Mouse (Mus musculus) forebrain, embryonic 15.5 days (tissue): ENCODE results near the gene Fam50a. TPM values are rescaled to one million over a fixed set of nuclear protein-coding genes. Genes with fewer than 3 reads are reported as not detected.

Experiments used
- ATAC-seq: fragments of 200-750 bp; cut with Nextera tagmentation; replicated peaks from 2 replicates; pipeline ENCODE4 v1.8.0; 2017; ENCODE audit warnings: mild to moderate bottlenecking, moderate TSS enrichment, moderate library complexity
- H3K27ac ChIP-seq: fragments of 300-500 bp; sonication (generic); replicated peaks from 2 replicates; pipeline ENCODE4 v1.5.1; 2015; ENCODE audit warnings: mild to moderate bottlenecking, inconsistent platforms
- H3K27me3 ChIP-seq: fragments of 300-500 bp; sonication (generic); 2 replicates; pipeline ENCODE4 v1.6.1; 2015; ENCODE audit warnings: inconsistent platforms
- H3K36me3 ChIP-seq: fragments of 300-500 bp; sonication (generic); 2 replicates; pipeline ENCODE4 v1.6.1; 2015; ENCODE audit warnings: mild to moderate bottlenecking, inconsistent platforms
- H3K4me1 ChIP-seq: fragments of 300-500 bp; sonication (generic); 2 replicates; pipeline ENCODE4 v1.6.1; 2015; ENCODE audit warnings: inconsistent platforms
- H3K4me2 ChIP-seq: fragments of 300-500 bp; sonication (generic); replicated peaks from 2 replicates; pipeline ENCODE4 v1.6.1; 2015; ENCODE audit warnings: mild to moderate bottlenecking, inconsistent platforms
- H3K4me3 ChIP-seq: fragments of 300-500 bp; sonication (generic); 2 replicates; pipeline ENCODE4 v1.5.1; 2015; ENCODE audit warnings: mild to moderate bottlenecking, inconsistent platforms
- H3K9ac ChIP-seq: fragments of 300-500 bp; sonication (generic); replicated peaks from 2 replicates; pipeline ENCODE4 v1.6.1; 2015; ENCODE audit warnings: mild to moderate bottlenecking, inconsistent platforms
- H3K9me3 ChIP-seq: fragments of 300-500 bp; sonication (generic); 2 replicates; pipeline ENCODE4 v1.6.1; 2016; ENCODE audit warnings: inconsistent platforms
- WGBS: fragments of 180-500 bp; shearing (Covaris S2); methylation state at CpG from one replicate; pipeline ENCODE4 v1.1.7; 2015; ENCODE audit warnings: mixed read lengths; 5-methylcytosine and 5-hydroxymethylcytosine counted together
- polyA plus RNA-seq: library from polyadenylated mRNA; unstranded; fragments of >200 nt; fragmentation: Nextera tagmentation; extraction: Ambion mirVana; gene quantifications from 2 replicates; pipeline ENCODE4 v1.2.1, GENCODE M21; 2015

Fam50a gene
- polyA plus RNA-seq, 1 experiment from 2014 or later = 65.1 TPM

DNA sequence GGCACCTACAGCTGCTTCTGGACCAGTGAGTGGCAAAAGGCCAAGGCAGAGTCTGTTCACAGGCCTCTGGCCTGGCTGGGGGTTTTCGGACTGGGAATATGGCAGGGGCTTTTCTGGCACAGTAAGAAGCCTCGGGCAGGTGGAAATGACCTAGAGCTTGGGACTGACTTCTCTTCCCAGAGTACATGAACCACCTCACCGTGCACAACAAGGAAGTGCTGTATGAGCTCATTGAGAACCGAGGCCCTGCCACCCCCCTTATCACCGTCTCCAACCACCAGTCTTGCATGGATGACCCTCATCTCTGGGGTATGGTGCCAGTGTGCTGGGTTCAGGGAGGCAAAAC lies 29.8 kb upstream of the Fam50a start:
- Histone ChIP-seq H3K9me3 (no peaks in the 10 kb centered on the region), H3K27ac (peak overlapping the region; percentile 86), H3K4me1 (peaks cover 19% of the 10 kb centered on the region), H3K27me3 (no peaks in the 10 kb centered on the region), H3K9ac (peak overlapping the region; percentile 71), H3K4me2 (peak overlapping the region; percentile 67), H3K36me3 (no peaks in the 10 kb centered on the region), H3K4me3 (peak overlapping the region; percentile 51)
- ATAC-seq = peak; percentile 23
- 38% methylated on average over 5 of the region's 5 CpGs for WGBS

DNA sequence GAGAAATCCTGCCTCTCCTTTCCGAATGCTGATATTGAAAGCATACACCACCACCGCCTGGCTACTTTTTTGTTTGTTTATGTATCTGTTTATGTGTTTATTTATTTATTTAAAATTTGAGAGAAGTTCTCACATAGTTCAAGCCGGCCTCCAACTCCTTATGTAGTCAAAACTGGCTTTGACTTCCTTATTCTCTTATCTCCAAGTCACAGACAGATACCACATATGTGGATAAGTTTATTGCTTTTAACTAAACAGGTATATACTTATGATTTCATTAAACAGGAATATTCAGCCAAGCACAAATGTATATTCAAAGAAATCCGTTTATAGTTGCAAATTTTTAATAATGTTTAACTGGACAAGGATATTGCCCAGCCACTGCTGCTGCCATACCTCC lies 19.4 kb upstream of the Fam50a start:
- no peak overlapping the region for H3K4me3 ChIP-seq
- H3K27ac ChIP-seq = no peak overlapping the region
- no peaks in the 10 kb centered on the region for H3K36me3 ChIP-seq
- H3K4me2 ChIP-seq = no peak overlapping the region
- no peak for ATAC-seq
- 78% methylated on average over 4 of the region's 4 CpGs for WGBS
- H3K27me3 ChIP-seq = no peaks in the 10 kb centered on the region
- H3K9ac ChIP-seq = no peak overlapping the region
- peaks cover 13% of the 10 kb centered on the region for H3K4me1 ChIP-seq
- H3K9me3 ChIP-seq = no peaks in the 10 kb centered on the region

DNA sequence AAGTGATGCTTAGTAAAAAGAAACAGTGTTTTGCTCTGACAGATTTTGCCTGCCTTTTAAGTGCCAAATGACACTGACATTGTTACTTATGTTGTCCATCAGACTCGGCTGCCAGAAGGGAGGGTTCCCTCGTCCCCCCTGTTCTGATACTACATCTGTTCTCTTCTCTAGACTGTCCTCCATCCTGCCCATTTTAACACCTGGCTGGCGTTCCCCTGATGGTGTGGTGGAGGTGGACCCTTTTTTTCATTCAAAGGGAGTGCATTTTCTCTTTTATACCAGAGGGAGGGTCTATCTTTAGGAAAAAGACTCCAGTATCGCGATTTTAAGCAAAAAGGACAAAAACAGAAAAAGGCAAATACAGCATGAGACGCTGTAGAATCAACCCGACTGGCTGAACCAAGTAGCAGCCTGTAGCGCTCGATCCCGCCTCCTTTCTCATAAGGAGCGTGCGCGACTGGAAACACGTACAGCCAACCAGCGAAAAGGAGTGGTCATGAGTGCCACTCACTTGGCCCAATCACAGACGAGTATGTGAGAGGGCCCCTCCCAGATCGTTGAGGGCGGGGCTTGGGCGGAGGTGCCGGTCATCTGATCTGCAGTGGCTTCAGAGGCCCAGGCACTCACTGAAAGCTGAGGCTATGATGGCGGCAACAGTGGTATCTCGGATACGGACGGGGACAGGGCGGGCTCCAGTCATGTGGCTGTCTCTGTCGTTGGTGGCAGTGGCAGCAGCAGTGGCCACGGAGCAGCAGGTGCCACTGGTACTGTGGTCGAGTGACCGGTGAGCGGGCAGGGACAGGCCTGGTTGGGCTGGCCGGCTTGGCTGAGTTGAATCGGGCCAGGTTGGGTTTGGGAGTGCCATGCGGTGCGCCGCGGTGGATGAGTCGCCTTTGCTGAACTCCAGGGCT lies 16.0 kb upstream of the Fam50a start, which contains the start of gene Atp6ap1:
Gene Atp6ap1, plus strand, starts transcription at position 560 of the 911 bp plus-strand sequence.
- Histone ChIP-seq H3K9me3 (no peaks in the 10 kb centered on the region), H3K4me1 (peaks cover 21% of the 10 kb centered on the region), H3K27me3 (no peaks in the 10 kb centered on the region), H3K36me3 (peaks cover 16% of the 10 kb centered on the region; the same call in 1 of the 2 replicates), H3K4me2 (peak within 1 kb of the TSS; percentile 62), H3K27ac (peak within 1 kb of the TSS; percentile 91), H3K4me3 (peak within 1 kb of the TSS; percentile 64), H3K9ac (peak within 1 kb of the TSS; percentile 66)
- 13% methylated on average over 37 of the region's 37 CpGs for WGBS
- ATAC-seq = peak; percentile 100

DNA sequence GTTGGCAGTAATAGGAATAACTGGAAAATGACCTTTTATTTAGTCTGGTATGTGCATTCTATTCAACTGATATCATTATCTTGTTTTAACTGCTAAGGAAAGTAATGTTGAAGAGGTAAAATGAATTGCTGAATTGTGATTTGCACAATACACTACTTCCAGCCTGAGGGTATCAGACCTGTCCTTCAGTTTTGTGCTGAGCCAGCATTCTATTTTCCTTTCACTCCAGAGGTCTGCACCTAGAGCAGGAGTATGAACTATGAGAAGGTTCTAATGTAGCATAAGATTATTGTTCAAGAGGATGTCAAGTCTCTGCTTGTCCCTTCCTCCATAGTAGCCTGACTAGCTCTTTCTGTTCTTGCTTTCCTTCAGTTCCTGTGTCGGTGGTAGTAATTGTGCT lies 14.5 kb upstream of the Fam50a start:
- WGBS = 100% methylated on average over 1 of the region's 1 CpGs

DNA sequence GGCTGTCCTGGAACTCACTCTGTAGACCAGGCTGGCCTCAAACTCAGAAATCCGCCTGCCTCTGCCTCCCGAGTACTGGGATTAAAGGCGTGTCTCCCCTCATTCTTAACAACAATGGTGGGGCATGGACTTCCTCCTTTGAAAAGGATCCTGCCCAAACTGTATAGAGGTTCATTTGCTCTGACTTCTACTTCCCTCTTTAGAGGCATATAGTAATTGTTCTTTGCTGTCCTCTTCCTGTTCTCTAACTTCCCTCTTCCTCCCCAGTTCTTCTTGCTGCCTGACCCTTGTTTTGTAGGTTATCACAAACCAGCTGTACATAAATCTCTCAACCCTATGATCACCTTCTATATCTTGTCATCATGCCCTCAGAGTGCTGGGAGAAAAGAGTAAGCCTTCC lies 13.1 kb upstream of the Fam50a start:
- Histone ChIP-seq H3K4me1 (peaks cover 21% of the 10 kb centered on the region), H3K4me2 (no peak overlapping the region), H3K9me3 (no peaks in the 10 kb centered on the region), H3K27ac (no peak overlapping the region), H3K4me3 (no peak overlapping the region), H3K27me3 (no peaks in the 10 kb centered on the region), H3K9ac (no peak overlapping the region), H3K36me3 (peaks cover 25% of the 10 kb centered on the region; the same call in 1 of the 2 replicates)
- no peak for ATAC-seq
- 86% methylated on average over 3 of the region's 3 CpGs for WGBS

More for the DNA sequence above, 14.5 kb upstream of the Fam50a start:
- ATAC-seq = no peak
- Histone ChIP-seq H3K4me2 (no peak overlapping the region), H3K9me3 (no peaks in the 10 kb centered on the region), H3K27me3 (no peaks in the 10 kb centered on the region), H3K36me3 (peaks cover 25% of the 10 kb centered on the region; the same call in 1 of the 2 replicates), H3K4me3 (no peak overlapping the region), H3K9ac (no peak overlapping the region), H3K27ac (no peak overlapping the region), H3K4me1 (peaks cover 21% of the 10 kb centered on the region)

DNA sequence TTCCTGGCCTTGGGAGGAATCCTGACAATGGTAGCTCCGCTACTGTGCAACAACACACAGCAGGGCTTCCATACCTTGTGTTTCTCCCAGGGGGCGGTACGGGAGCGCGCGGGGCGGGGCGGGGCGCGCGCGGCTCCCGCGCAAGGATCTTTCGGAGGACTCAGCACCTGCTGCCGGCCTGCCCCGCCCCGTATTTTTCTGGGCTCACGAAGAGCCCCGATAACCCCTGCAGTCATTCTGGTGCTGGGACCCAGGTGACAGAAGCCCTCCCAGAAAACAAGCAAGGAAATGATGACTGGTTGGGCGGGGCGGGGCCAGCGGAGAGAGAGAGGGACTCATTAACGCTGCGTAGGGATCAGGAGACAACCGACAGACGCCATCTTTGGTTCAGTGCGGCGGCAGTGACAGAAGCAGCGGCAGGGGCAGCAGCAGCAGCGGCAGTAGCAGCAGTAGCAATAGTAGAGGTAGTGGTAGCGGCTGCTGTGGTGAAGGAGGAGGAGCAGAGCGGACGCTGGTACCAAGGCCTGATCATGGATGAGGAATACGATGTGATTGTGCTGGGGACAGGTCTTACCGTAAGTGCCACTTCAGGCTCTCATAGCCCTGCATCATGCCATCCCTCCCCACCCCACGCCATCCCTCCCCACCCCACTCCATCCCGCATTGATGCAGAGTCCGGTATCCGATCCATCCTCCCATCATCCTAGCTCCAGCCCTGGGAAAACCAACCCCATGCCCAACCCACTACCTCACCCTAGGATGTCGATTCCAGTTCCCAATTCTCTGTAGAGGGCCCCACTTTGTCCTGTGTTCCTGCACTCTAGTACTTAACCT lies 7.7 kb upstream of the Fam50a start, which contains the start of gene Gdi1:
Gene Gdi1, plus strand, starts transcription at position 132 of the 834 bp plus-strand sequence.
- H3K27me3 ChIP-seq = no peaks in the 10 kb centered on the region
- H3K4me2 ChIP-seq = peak within 1 kb of the TSS; percentile 56
- no peaks in the 10 kb centered on the region for H3K9me3 ChIP-seq
- peak within 1 kb of the TSS; percentile 70 for H3K9ac ChIP-seq
- H3K4me1 ChIP-seq = peaks cover 17% of the 10 kb centered on the region
- peak; percentile 88 for ATAC-seq
- peak within 1 kb of the TSS; percentile 59 for H3K4me3 ChIP-seq
- H3K36me3 ChIP-seq = peaks cover 37% of the 10 kb centered on the region; the same call in 1 of the 2 replicates
- 15% methylated on average over 40 of the region's 41 CpGs for WGBS
- peak within 1 kb of the TSS; percentile 96 for H3K27ac ChIP-seq

DNA sequence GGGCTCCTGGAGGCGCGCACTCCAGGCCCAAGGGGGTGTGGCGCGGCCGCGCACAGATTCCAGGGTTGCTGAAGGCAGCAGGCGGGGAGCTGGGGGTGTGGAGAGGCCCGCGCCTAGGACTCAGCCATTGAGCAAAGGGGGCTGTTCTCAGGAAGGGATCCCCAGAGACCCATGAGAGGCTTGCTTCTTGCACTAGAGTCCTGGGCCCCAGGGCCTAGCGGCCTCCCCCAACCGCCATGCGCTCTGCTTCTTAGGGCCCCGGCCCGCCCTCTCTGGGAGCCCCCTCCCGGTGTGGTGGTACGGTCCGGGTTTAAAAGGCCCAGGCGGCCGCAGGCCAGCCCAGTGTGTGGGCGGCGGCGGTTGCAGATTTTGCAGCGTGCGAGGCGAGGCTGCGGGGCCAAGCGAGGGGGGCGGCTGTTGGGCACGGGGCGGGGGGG lies 15.9 kb downstream of the Fam50a start, which contains the start of gene Plxna3:
Gene Plxna3, plus strand, starts transcription at position 342 of the 437 bp plus-strand sequence.
- WGBS = 27% methylated on average over 28 of the region's 30 CpGs
- no peaks in the 10 kb centered on the region for H3K9me3 ChIP-seq

DNA sequence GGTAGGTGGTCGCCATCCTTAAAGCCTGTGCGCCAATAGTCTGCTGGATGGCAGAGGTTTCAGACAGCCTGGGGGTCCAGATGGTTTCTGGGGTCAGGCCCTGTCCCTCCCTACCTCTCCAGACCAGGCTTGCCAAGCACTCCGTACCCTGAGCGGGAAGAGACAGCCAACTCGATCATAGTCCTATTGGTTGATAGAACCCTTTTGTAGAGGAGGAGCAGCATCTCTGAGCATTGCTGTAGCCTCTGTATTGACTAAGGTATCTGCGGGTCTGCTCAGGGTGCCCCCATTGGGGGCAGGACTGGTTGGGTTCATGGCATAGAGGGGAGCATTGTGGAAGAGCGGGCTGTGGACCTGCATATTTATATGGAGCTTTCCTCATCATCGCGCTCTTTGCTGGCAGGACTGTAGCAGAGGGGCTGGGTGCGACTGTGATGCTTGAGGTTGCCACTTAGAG lies 16.4 kb downstream of the Fam50a start:
- ATAC-seq = peak; percentile 54
- Histone ChIP-seq H3K4me2 (peak overlapping the region; percentile 62), H3K9me3 (no peaks in the 10 kb centered on the region), H3K27ac (peak overlapping the region; percentile 92), H3K36me3 (no peaks in the 10 kb centered on the region), H3K4me3 (peak overlapping the region; percentile 56), H3K4me1 (peaks cover 36% of the 10 kb centered on the region), H3K9ac (peak overlapping the region; percentile 70), H3K27me3 (no peaks in the 10 kb centered on the region)
- 16% methylated on average over 10 of the region's 10 CpGs for WGBS

More for the DNA sequence above, 15.9 kb downstream of the Fam50a start, which contains the start of gene Plxna3:
- H3K9ac ChIP-seq = peak within 1 kb of the TSS; percentile 70
- ATAC-seq = peak; percentile 95
- H3K4me1 ChIP-seq = peaks cover 36% of the 10 kb centered on the region
- no peaks in the 10 kb centered on the region for H3K36me3 ChIP-seq
- H3K4me2 ChIP-seq = peak within 1 kb of the TSS; percentile 62
- peak within 1 kb of the TSS; percentile 92 for H3K27ac ChIP-seq
- peak within 1 kb of the TSS; percentile 56 for H3K4me3 ChIP-seq
- H3K27me3 ChIP-seq = no peaks in the 10 kb centered on the region

DNA sequence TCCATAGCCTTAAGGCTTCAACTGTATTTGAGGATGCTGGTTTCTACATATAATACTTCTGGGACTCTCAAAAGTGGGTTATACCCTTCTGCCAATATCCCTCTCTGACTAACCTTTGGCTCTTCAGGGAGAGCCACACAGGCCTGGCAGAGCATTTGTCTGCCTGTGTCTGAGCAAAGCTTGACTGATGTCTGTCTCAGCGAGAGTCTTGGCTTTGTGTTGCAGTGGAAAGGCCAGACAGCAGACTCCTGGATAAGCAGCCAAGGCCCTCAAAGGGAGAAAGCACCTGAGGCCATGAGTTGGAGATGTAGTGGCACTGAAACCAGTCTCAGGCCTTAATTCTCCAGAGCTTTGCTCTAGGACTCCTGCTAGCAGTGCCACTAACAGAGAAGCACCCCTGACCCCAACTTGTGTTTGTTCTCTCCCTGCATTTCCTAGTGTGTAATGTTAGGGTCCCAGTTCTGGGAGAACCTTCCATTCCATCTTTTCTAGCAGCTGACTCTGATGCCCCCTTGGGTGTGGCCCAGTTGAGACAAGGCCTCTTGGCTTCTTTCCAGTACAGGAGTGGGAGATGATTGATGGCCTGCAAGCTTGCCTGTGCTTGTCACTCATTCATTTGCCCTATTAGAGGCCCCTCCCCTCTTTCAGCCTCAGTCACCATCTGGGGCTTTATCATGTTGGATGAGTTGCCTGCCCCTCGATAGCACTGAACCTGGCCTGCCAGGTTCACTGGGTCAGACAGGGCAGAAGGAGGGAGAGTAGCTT lies 17.5 kb downstream of the Fam50a start:
- peak overlapping the region; percentile 56 for H3K4me3 ChIP-seq
- H3K9ac ChIP-seq = peak overlapping the region; percentile 70
- H3K36me3 ChIP-seq = peaks cover 6% of the 10 kb centered on the region
- H3K9me3 ChIP-seq = no peaks in the 10 kb centered on the region
- H3K27me3 ChIP-seq = no peaks in the 10 kb centered on the region
- WGBS = 41% methylated on average over 2 of the region's 2 CpGs
- H3K4me2 ChIP-seq = peak overlapping the region; percentile 62
- peak overlapping the region; percentile 92 for H3K27ac ChIP-seq
- ATAC-seq = no peak
- H3K4me1 ChIP-seq = peaks cover 36% of the 10 kb centered on the region

DNA sequence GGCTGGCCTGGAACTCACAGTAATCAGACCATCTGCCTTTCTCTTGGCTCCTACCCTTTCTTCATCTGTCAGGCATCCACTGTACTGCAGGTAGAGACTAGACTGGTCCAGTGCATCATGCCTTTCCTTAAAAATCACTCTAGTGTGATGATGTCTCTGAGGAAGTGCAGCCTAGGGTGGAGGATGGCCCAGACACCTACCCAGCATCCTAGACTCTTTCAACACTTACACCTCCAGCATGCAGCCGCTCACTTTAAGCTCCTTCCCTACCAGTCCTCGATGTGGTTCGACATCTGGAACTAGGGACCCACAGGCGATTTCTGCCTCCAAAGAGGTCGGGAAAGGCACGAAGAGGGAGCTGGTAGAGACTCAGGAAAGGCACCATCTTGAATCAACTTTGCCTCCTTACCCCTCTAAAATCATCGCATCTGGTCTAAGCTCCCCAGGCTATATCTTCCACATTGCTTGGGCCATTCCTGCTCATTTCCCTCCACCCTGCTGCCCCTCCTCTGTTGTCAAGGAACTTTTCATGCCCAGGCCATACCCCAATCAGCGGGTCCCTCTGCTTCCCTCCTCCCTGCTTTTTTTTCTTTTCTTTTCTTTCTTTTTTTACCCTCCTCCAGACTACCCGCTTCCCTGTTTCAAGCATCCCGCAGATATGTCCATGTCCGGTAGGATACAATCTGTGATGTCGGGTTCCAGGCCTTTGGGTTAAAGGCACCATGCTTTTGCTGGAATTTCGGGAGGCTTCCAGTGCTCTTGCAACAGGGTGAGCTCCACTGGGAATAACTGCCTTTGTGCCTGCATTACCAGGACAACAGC lies 40.0 kb downstream of the Fam50a start:
- Histone ChIP-seq H3K4me2 (peak overlapping the region; percentile 54), H3K36me3 (no peaks in the 10 kb centered on the region), H3K4me1 (peaks cover 4% of the 10 kb centered on the region; the same call in 1 of the 2 replicates), H3K9ac (peak overlapping the region; percentile 51), H3K27ac (peak overlapping the region; percentile 74), H3K27me3 (no peaks in the 10 kb centered on the region), H3K9me3 (no peaks in the 10 kb centered on the region), H3K4me3 (peak overlapping the region; percentile 45)
- peak; percentile 74 for ATAC-seq
- WGBS = 27% methylated on average over 13 of the region's 13 CpGs
